Mouse (Mus musculus): ENCODE data around the gene Wdr26. TPM values are rescaled to one million over a fixed set of nuclear protein-coding genes. Genes with fewer than 3 reads are reported as not detected.

The Wdr26 gene
- total and polyA plus RNA-seq, 2 experiments from 2014 or later: 37.4 to 38.6 TPM

DNA sequence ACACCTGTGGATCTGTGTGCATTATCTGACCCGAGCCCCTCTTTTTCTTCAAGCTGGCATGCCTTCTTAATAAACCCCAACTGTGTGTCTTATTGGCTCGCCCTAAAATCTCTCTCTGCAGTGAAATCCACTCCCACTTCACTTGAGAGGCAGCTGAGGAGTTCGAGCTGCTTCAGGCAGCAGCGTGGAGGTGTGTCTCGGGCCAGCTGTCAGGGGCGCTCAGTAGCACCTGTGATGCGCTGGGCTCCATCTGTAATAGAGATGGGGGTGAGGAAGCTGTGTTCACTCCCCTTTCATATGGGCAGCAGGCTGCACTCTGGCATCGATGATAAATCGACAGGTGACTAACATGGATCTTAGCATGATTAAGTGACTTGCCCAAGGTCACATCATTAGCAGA lies 43.6 kb upstream of the Wdr26 start:
- no peak for TF ChIP-seq EP300 (IDR thresholded peaks at IDR 0.05; ENCODE audit: low read depth)
- TF ChIP-seq CTCF (IDR thresholded peaks at IDR 0.05; ENCODE audit: low read depth): no peak
- WGBS: 67% methylated on average over 9 of the region's 9 CpGs
- Histone ChIP-seq H3K4me3 (ENCODE audit: low read depth, low read length) (no peak overlapping the region), H3K4me1 (ENCODE audit: control insufficient read depth, insufficient read depth) (peaks cover 27% of the 10 kb centered on the region), H3K9me3 (replicated peaks; ENCODE audit: control insufficient read depth, low read length) (no peaks in the 10 kb centered on the region), H3K9ac (replicated peaks; ENCODE audit: low read depth, low read length) (no peak overlapping the region), H3K36me3 (replicated peaks; ENCODE audit: control insufficient read depth, insufficient read depth, low read length) (no peaks in the 10 kb centered on the region), H3K4me2 (ENCODE audit: low read depth, low read length) (no peak overlapping the region; the same call in 1 of the 2 replicates), H3K27ac (ENCODE audit: low read depth) (no peak overlapping the region), H3K27me3 (ENCODE audit: control insufficient read depth, insufficient read depth, low read length) (no peaks in the 10 kb centered on the region)
- DNase-seq (ENCODE audit: low spot score) (no peak), ATAC-seq (ENCODE audit: insufficient read depth, low read depth) (no peak)

- no peaks in the 10 kb centered on the region for H3K9me3 ChIP-seq (replicated peaks; ENCODE audit: control insufficient read depth, low read length)
- H3K36me3 ChIP-seq (replicated peaks; ENCODE audit: control insufficient read depth, insufficient read depth, low read length): no peaks in the 10 kb centered on the region
- no peak overlapping the region for H3K27ac ChIP-seq (ENCODE audit: low read depth)
- no peak overlapping the region for H3K9ac ChIP-seq (replicated peaks; ENCODE audit: low read depth, low read length)
- peaks cover 13% of the 10 kb centered on the region; the same call in 1 of the 2 replicates for H3K4me1 ChIP-seq (ENCODE audit: control insufficient read depth, insufficient read depth)
- no peaks in the 10 kb centered on the region for H3K27me3 ChIP-seq (ENCODE audit: control insufficient read depth, insufficient read depth, low read length)
- no peak for TF ChIP-seq EP300 (IDR thresholded peaks at IDR 0.05; ENCODE audit: low read depth)
- TF ChIP-seq CTCF (IDR thresholded peaks at IDR 0.05; ENCODE audit: low read depth): no peak
- no peak overlapping the region for H3K4me3 ChIP-seq (ENCODE audit: low read depth, low read length)
- ATAC-seq (ENCODE audit: insufficient read depth, low read depth) (no peak), DNase-seq (ENCODE audit: low spot score) (no peak)
- H3K4me2 ChIP-seq (ENCODE audit: low read depth, low read length): no peak overlapping the region
- WGBS: 74% methylated on average over 5 of the region's 5 CpGs
Measured at GRCm38 (mm10) chr1:181251624-181252023, 39.8 kb upstream of the Wdr26 start.

- H3K27me3 ChIP-seq (ENCODE audit: control insufficient read depth, insufficient read depth, low read length): no peaks in the 10 kb centered on the region
- WGBS: 90% methylated on average over 8 of the region's 8 CpGs
- no peak for ATAC-seq (ENCODE audit: insufficient read depth, low read depth)
Measured at GRCm38 (mm10) chr1:181250961-181251360, 39.2 kb upstream of the Wdr26 start.

GRCm38 (mm10) chr1:181249537-181249936 lies 37.7 kb upstream of the Wdr26 start:
- Histone ChIP-seq H3K4me3 (ENCODE audit: low read depth, low read length) (no peak overlapping the region), H3K27me3 (ENCODE audit: control insufficient read depth, insufficient read depth, low read length) (no peaks in the 10 kb centered on the region), H3K4me1 (ENCODE audit: control insufficient read depth, insufficient read depth) (peaks cover 6% of the 10 kb centered on the region; the same call in 1 of the 2 replicates), H3K9me3 (replicated peaks; ENCODE audit: control insufficient read depth, low read length) (no peaks in the 10 kb centered on the region), H3K27ac (ENCODE audit: low read depth) (no peak overlapping the region), H3K9ac (replicated peaks; ENCODE audit: low read depth, low read length) (no peak overlapping the region), H3K4me2 (ENCODE audit: low read depth, low read length) (no peak overlapping the region), H3K36me3 (replicated peaks; ENCODE audit: control insufficient read depth, insufficient read depth, low read length) (no peaks in the 10 kb centered on the region)
- WGBS: 60% methylated on average over 6 of the region's 6 CpGs
- ATAC-seq (ENCODE audit: insufficient read depth, low read depth) (no peak), DNase-seq (ENCODE audit: low spot score) (no peak)
- TF ChIP-seq EP300 (IDR thresholded peaks at IDR 0.05; ENCODE audit: low read depth) (no peak), CTCF (IDR thresholded peaks at IDR 0.05; ENCODE audit: low read depth) (no peak)

More at GRCm38 (mm10) chr1:181250961-181251360, 39.2 kb upstream of the Wdr26 start:
- Histone ChIP-seq H3K36me3 (replicated peaks; ENCODE audit: control insufficient read depth, insufficient read depth, low read length) (no peaks in the 10 kb centered on the region), H3K9me3 (replicated peaks; ENCODE audit: control insufficient read depth, low read length) (no peaks in the 10 kb centered on the region), H3K4me1 (ENCODE audit: control insufficient read depth, insufficient read depth) (peaks cover 13% of the 10 kb centered on the region; the same call in 1 of the 2 replicates), H3K4me2 (ENCODE audit: low read depth, low read length) (no peak overlapping the region), H3K27ac (ENCODE audit: low read depth) (no peak overlapping the region), H3K9ac (replicated peaks; ENCODE audit: low read depth, low read length) (no peak overlapping the region), H3K4me3 (ENCODE audit: low read depth, low read length) (no peak overlapping the region)
- no peak for DNase-seq (ENCODE audit: low spot score)
- no peak for TF ChIP-seq CTCF (IDR thresholded peaks at IDR 0.05; ENCODE audit: low read depth)
- TF ChIP-seq EP300 (IDR thresholded peaks at IDR 0.05; ENCODE audit: low read depth): no peak

DNA sequence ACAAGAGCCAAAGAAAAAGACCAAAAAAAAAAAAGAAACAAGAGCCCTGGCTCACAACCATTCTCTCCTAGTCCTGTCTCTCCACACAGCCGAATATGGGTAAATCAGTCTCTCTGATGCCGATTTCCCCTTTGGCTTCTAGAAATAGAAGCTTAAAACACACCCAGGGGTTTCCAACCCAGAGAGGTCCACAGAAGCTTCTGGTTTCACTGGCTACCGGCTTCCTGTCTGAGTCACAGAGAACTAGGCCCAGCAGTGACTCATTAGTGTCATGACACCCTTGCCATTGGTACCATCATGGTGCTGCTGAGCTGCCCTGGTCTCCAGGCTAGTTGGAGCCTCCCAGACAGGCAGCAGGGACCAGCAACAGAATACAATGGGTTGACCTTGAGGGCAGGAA lies 35.4 kb upstream of the Wdr26 start:
- Histone ChIP-seq H3K27ac (ENCODE audit: low read depth) (peak overlapping the region; percentile 23; the same call in 1 of the 2 replicates), H3K4me2 (ENCODE audit: low read depth, low read length) (no peak overlapping the region), H3K9ac (replicated peaks; ENCODE audit: low read depth, low read length) (no peak overlapping the region), H3K4me3 (ENCODE audit: low read depth, low read length) (no peak overlapping the region), H3K4me1 (ENCODE audit: control insufficient read depth, insufficient read depth) (peaks cover 3% of the 10 kb centered on the region; the same call in 1 of the 2 replicates), H3K9me3 (replicated peaks; ENCODE audit: control insufficient read depth, low read length) (no peaks in the 10 kb centered on the region), H3K27me3 (ENCODE audit: control insufficient read depth, insufficient read depth, low read length) (no peaks in the 10 kb centered on the region), H3K36me3 (replicated peaks; ENCODE audit: control insufficient read depth, insufficient read depth, low read length) (no peaks in the 10 kb centered on the region)
- ATAC-seq (ENCODE audit: insufficient read depth, low read depth): no peak
- WGBS: 41% methylated on average over 3 of the region's 3 CpGs
- no peak for TF ChIP-seq CTCF (IDR thresholded peaks at IDR 0.05; ENCODE audit: low read depth)
- DNase-seq (ENCODE audit: low spot score): no peak

DNA sequence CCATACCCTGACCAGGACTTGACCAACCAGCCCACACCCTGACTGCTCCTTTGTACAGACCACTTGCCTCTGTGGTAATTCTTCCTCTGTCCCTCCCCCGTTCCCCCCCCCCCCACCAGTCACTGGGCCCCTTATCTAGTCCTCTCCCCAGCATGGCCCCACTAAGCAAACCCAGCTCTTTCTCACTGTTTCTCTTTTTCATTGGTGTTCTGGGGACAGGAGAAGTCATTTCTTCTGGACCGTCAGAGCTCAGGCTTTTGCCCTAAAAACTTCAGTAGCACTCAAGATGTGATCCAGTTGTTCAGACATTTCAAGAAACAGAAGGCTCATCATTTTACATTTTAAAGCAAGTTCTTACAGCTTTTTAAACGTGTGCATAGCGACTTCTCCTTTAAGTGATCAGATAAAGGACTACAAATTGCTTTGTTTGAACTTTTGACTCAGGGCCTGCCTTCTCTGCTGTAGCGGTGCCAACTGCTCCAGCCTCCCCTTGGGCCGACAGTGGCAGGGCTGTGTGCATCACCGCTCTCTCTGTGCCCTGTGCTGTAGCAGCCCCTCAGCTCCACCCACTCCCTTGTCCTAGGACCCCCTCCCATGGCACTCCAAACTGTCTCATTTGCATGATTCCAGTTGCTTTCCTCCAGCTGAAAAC lies 34.8 kb upstream of the Wdr26 start:
- H3K4me1 ChIP-seq (ENCODE audit: control insufficient read depth, insufficient read depth): no peaks in the 10 kb centered on the region
- H3K27me3 ChIP-seq (ENCODE audit: control insufficient read depth, insufficient read depth, low read length): no peaks in the 10 kb centered on the region
- H3K36me3 ChIP-seq (replicated peaks; ENCODE audit: control insufficient read depth, insufficient read depth, low read length): no peaks in the 10 kb centered on the region
- H3K4me3 ChIP-seq (ENCODE audit: low read depth, low read length): no peak overlapping the region
- ATAC-seq (ENCODE audit: insufficient read depth, low read depth) (no peak), DNase-seq (ENCODE audit: low spot score) (no peak)
- 28% methylated on average over 7 of the region's 7 CpGs for WGBS
- H3K4me2 ChIP-seq (ENCODE audit: low read depth, low read length): no peak overlapping the region
- H3K9ac ChIP-seq (replicated peaks; ENCODE audit: low read depth, low read length): no peak overlapping the region
- TF ChIP-seq CTCF (IDR thresholded peaks at IDR 0.05; ENCODE audit: low read depth) (no peak), EP300 (IDR thresholded peaks at IDR 0.05; ENCODE audit: low read depth) (no peak)
- H3K9me3 ChIP-seq (replicated peaks; ENCODE audit: control insufficient read depth, low read length): no peaks in the 10 kb centered on the region
- H3K27ac ChIP-seq (ENCODE audit: low read depth): peak overlapping the region; percentile 23; the same call in 1 of the 2 replicates

All from heart, postnatal 0 days (tissue).